Mouse (Mus musculus) heart, embryonic 16.5 days (tissue): ENCODE measurements at regions not wholly inside any gene's neighbourhood (a gene's known extent, or its start where the extent isn't known, plus 50 kb on each side); places are given as distances from the start of the nearest gene placed in this dataset.
"Not testable (repeated sequence)": the region's sequence is repeated elsewhere in the genome, so short reads cannot be mapped to it uniquely, and the experiment has no call there.

Source experiments
- ATAC-seq: fragments of 200-750 bp; cut with Nextera tagmentation; replicated peaks from 2 replicates; pipeline ENCODE4 v1.8.0; 2017; ENCODE audit warnings: moderate number of reproducible peaks; ENCODE audit not compliant: insufficient read depth, low FRiP score; ENCODE audit errors: extremely low read depth
- H3K27ac ChIP-seq: fragments of 300-500 bp; sonication (generic); 2 replicates; pipeline ENCODE4 v1.5.1; 2014; ENCODE audit warnings: mild to moderate bottlenecking, low read length, control low read depth, moderate library complexity
- H3K27me3 ChIP-seq: fragments of 300-500 bp; sonication (generic); 2 replicates; pipeline ENCODE4 v1.6.1; 2014; ENCODE audit warnings: low read length, mixed read lengths; ENCODE audit not compliant: control insufficient read depth, insufficient read depth
- H3K36me3 ChIP-seq: fragments of 300-500 bp; sonication (generic); 2 replicates; pipeline ENCODE4 v1.6.1; 2014; ENCODE audit not compliant: control insufficient read depth, insufficient read depth
- H3K4me1 ChIP-seq: fragments of 300-500 bp; sonication (generic); 2 replicates; pipeline ENCODE4 v1.6.1; 2014; ENCODE audit warnings: low read length, mixed read lengths; ENCODE audit not compliant: control insufficient read depth, insufficient read depth
- H3K4me2 ChIP-seq: fragments of 300-500 bp; sonication (generic); 2 replicates; pipeline ENCODE4 v1.6.1; 2014; ENCODE audit warnings: low read depth, mild to moderate bottlenecking, control low read depth, low read length
- H3K4me3 ChIP-seq: fragments of 300-500 bp; sonication (generic); 2 replicates; pipeline ENCODE4 v1.5.1; 2014; ENCODE audit warnings: mild to moderate bottlenecking, control low read depth, low read length
- H3K9ac ChIP-seq: fragments of 300-500 bp; sonication (generic); 2 replicates; pipeline ENCODE4 v1.6.1; 2014; ENCODE audit warnings: low read length, control low read depth
- H3K9me3 ChIP-seq: fragments of 300-500 bp; sonication (generic); replicated peaks from 2 replicates; pipeline ENCODE4 v1.6.1; 2016; ENCODE audit warnings: low read length; ENCODE audit not compliant: control insufficient read depth
- WGBS: fragments of 180-500 bp; shearing (Covaris S2); extraction: QIAGEN DNeasy Blood & Tissue Kit; methylation state at CpG from one replicate; pipeline ENCODE4 v1.1.7; 2014; 5-methylcytosine and 5-hydroxymethylcytosine counted together

DNA sequence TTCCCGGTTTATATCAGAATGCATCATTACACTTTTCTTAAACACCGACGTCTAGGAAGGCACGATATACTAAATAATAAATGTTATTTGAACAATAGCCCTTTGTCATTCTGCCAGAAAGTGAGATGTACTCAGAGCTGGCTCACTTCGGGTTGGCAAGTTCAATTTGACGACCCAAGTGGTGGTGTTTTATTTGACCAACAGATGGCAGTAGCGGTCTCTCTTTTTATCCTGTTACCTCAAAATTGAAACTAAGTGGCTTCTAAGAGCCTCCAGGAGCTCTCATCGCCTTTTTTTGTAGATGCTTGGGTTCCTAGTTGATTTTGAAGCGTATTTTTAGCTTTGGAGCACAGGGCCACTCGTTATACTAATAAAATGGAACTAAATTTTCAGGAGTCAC is 66.7 kb upstream of the Chmp2b start:
- Histone ChIP-seq H3K9ac (no peak overlapping the region), H3K36me3 (no peaks in the 10 kb centered on the region), H3K4me2 (peak overlapping the region; percentile 47), H3K27ac (no peak overlapping the region), H3K9me3 (no peaks in the 10 kb centered on the region), H3K27me3 (no peaks in the 10 kb centered on the region), H3K4me1 (no peaks in the 10 kb centered on the region), H3K4me3 (0 out of 2 replicates have a peak overlapping the region, but pooled peaks have one; percentile 35)
- ATAC-seq = no peak
- WGBS = 7% methylated on average over 10 of the region's 10 CpGs

- Histone ChIP-seq H3K27me3 (no peaks in the 10 kb centered on the region), H3K9me3 (no peaks in the 10 kb centered on the region), H3K27ac (no peak overlapping the region), H3K4me2 (no peak overlapping the region), H3K36me3 (no peaks in the 10 kb centered on the region), H3K4me1 (no peaks in the 10 kb centered on the region), H3K9ac (no peak overlapping the region), H3K4me3 (no peak overlapping the region)
- 41% methylated on average over 5 of the region's 5 CpGs for WGBS
- ATAC-seq = no peak
Measured at GRCm38 (mm10) chr16:65631680-65632079, 69.2 kb upstream of the Chmp2b start.

GRCm38 (mm10) chr16:65646741-65647140 is 84.2 kb upstream of the Chmp2b start:
- H3K36me3 ChIP-seq, H3K9ac ChIP-seq, H3K27me3 ChIP-seq, ATAC-seq, H3K4me2 ChIP-seq, H3K27ac ChIP-seq, H3K4me1 ChIP-seq, H3K9me3 ChIP-seq, H3K4me3 ChIP-seq: not testable (repeated sequence)
- 84% methylated on average over 3 of the region's 3 CpGs for WGBS

DNA sequence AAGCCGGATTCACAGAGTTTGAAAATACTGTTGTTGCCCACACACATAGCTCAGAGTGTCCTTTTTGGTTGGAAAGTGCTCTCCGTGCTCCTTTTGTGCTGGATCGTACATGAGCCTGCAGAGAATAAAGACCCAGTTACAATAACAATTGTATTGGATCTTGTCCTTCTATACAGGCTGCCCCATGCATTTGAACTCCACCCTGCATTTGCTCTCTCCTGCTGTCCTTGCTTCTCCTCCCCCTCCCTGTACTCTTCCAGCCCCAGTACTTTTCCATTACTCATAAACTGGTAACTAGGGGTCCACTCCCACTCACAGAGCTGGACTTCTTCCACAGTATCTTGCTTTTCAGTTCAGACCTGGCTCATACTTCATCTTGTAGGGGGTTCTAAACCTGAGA is 86.5 kb upstream of the Chmp2b start:
- 76% methylated on average over 3 of the region's 3 CpGs for WGBS
- H3K36me3 ChIP-seq = no peaks in the 10 kb centered on the region
- no peak for ATAC-seq

DNA sequence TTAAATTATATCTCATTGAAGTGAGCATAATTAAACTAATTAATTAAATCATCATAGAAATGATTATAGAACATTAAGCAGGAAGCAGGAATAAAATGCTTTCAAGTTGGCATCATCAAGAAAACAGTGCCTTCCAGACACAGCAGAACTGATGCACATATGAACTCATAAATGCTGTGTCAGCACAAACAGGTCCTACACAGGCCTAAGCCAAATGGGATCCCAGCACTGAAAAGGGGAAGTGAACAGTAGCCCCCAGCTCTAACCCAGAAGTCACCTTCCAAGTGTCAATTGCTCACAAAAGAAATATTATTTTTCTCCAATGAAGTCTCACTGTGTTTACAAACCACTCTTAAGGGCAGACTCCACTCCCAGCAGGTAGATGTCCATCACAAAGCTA is 93.0 kb upstream of the Chmp2b start:
- Histone ChIP-seq H3K9ac (no peak overlapping the region), H3K27ac (no peak overlapping the region), H3K9me3 (no peaks in the 10 kb centered on the region), H3K27me3 (no peaks in the 10 kb centered on the region), H3K36me3 (no peaks in the 10 kb centered on the region), H3K4me2 (no peak overlapping the region), H3K4me3 (no peak overlapping the region), H3K4me1 (no peaks in the 10 kb centered on the region)
- no peak for ATAC-seq

More for the DNA sequence above, 86.5 kb upstream of the Chmp2b start:
- no peak overlapping the region for H3K4me2 ChIP-seq
- H3K4me1 ChIP-seq = no peaks in the 10 kb centered on the region
- H3K9me3 ChIP-seq = no peaks in the 10 kb centered on the region
- no peak overlapping the region for H3K4me3 ChIP-seq
- no peak overlapping the region for H3K27ac ChIP-seq
- no peak overlapping the region for H3K9ac ChIP-seq
- no peaks in the 10 kb centered on the region for H3K27me3 ChIP-seq

DNA sequence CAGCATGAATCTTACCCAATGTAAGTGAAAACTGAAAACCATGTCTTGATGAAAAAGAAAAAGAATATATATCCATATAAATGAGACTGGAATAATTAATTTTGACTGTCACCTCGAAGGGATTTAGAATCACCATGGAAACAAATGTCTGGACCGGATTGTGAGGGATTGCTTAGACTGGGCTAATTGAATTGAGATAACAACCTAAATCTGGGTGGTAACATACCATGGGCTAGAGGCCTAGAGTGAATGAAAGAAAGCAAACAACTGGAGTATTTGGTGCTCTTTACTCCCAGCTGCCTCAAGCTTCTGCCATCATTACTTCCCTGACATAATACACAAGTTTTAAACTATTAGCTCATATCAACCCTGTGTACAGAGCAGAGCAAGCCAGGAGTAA is 95.3 kb upstream of the Chmp2b start:
- H3K36me3 ChIP-seq = no peaks in the 10 kb centered on the region
- 54% methylated on average over 2 of the region's 2 CpGs for WGBS
- no peak for ATAC-seq
- no peaks in the 10 kb centered on the region for H3K27me3 ChIP-seq
- no peaks in the 10 kb centered on the region for H3K4me1 ChIP-seq
- no peak overlapping the region for H3K9ac ChIP-seq
- H3K27ac ChIP-seq = no peak overlapping the region
- H3K4me3 ChIP-seq = no peak overlapping the region
- H3K9me3 ChIP-seq = no peaks in the 10 kb centered on the region
- H3K4me2 ChIP-seq = no peak overlapping the region

DNA sequence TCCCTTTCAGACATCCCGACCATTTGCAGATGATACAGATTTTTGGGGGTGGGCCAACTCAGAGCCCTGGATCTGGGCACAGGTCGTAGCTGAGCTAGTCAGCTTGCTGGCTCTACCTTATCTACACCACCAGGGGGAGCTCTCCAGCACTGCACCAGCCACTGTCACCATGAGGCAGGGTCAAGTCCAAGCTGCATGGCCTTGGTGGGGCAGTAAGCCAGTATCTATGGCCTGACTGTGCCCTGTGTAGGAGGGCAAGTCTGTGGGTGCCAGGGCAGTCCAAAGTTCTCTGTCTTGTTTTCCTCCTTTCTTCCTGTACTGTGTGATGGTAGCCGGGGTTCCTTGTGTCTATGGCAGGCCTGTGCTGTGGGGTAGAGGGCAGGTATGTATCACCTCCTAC is 102.3 kb upstream of the Chmp2b start:
- no peak; the same call in 1 of the 2 replicates for ATAC-seq

DNA sequence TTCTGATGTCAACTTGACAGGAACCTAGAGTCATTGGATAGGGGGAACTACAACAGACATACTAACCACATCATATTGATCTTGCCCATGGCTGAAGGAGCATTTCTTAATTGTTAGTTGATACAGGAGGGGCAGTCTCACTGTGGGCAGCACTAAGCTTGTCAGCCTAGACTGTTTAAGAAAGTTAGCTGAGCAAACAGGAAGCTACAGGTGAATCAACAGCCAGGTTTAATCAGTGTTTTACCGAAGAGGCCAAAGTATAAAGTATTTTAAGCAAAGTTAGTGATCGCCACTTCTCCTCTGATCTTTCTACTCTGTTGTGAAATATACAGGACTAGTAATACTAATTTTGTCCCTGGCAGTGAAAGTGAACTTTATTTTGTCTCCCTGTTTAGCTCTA is 109.6 kb upstream of the Chmp2b start:
- no peaks in the 10 kb centered on the region for H3K9me3 ChIP-seq
- 86% methylated on average over 2 of the region's 2 CpGs for WGBS
- no peak for ATAC-seq
- H3K4me1 ChIP-seq = no peaks in the 10 kb centered on the region
- no peaks in the 10 kb centered on the region for H3K27me3 ChIP-seq
- H3K9ac ChIP-seq = no peak overlapping the region
- H3K4me2 ChIP-seq = no peak overlapping the region
- H3K27ac ChIP-seq = no peak overlapping the region
- no peaks in the 10 kb centered on the region for H3K36me3 ChIP-seq
- no peak overlapping the region for H3K4me3 ChIP-seq

More for the DNA sequence above, 102.3 kb upstream of the Chmp2b start:
- Histone ChIP-seq H3K4me3 (no peak overlapping the region), H3K9ac (no peak overlapping the region), H3K36me3 (no peaks in the 10 kb centered on the region), H3K4me2 (no peak overlapping the region), H3K4me1 (no peaks in the 10 kb centered on the region), H3K27me3 (no peaks in the 10 kb centered on the region), H3K27ac (no peak overlapping the region), H3K9me3 (no peaks in the 10 kb centered on the region)
- 68% methylated on average over 3 of the region's 3 CpGs for WGBS

GRCm38 (mm10) chr16:65683089-65683488 is 120.6 kb upstream of the Chmp2b start:
- no peaks in the 10 kb centered on the region for H3K27me3 ChIP-seq
- no peaks in the 10 kb centered on the region for H3K36me3 ChIP-seq
- H3K9me3 ChIP-seq = no peaks in the 10 kb centered on the region
- no peak overlapping the region for H3K4me2 ChIP-seq
- H3K4me1 ChIP-seq = no peaks in the 10 kb centered on the region
- no peak for ATAC-seq
- H3K4me3 ChIP-seq = no peak overlapping the region
- no peak overlapping the region for H3K27ac ChIP-seq
- H3K9ac ChIP-seq = no peak overlapping the region
- 49% methylated on average over 7 of the region's 7 CpGs for WGBS
